Mouse (Mus musculus) naive thymus-derived CD4-positive, alpha-beta T cell, adult 2 months (primary cell): Measurements from ENCODE around the gene Ptprt.

ENCODE experiments used
- DNase-seq: peaks from one replicate; pipeline ENCODE4 v3.0.0-alpha.2; 2011; ENCODE audit warnings: low read depth

The Ptprt gene

GRCm38 (mm10) chr2:161527192-161527591 lies 1133.8 kb downstream of the Ptprt start:
- DNase-seq, result no peak

DNA sequence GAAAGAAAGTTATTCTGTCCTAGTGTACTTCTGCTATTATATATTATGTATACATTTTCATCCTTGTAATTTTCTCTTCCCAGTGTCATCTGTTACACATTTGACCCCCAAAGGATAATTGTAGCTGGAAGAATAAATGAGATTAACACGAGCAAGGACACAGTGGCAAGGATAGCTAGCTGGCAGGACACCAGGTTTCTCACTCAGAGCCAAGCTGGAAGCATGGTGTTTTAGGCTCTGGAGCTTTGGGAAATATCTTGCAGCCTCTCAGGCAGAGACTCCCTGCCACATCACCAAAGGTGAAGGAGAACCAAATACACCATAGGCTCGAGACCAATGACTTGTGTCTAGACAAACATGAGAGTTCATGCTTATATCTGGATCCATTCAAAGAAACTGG lies 1141.3 kb downstream of the Ptprt start:
- DNase-seq, result no peak

- no peak for DNase-seq
These were observed 1144.0 kb downstream of the Ptprt start for GRCm38 (mm10) chr2:161516921-161517320.

GRCm38 (mm10) chr2:161513256-161513655 lies 1147.7 kb downstream of the Ptprt start:
- no peak for DNase-seq

DNA sequence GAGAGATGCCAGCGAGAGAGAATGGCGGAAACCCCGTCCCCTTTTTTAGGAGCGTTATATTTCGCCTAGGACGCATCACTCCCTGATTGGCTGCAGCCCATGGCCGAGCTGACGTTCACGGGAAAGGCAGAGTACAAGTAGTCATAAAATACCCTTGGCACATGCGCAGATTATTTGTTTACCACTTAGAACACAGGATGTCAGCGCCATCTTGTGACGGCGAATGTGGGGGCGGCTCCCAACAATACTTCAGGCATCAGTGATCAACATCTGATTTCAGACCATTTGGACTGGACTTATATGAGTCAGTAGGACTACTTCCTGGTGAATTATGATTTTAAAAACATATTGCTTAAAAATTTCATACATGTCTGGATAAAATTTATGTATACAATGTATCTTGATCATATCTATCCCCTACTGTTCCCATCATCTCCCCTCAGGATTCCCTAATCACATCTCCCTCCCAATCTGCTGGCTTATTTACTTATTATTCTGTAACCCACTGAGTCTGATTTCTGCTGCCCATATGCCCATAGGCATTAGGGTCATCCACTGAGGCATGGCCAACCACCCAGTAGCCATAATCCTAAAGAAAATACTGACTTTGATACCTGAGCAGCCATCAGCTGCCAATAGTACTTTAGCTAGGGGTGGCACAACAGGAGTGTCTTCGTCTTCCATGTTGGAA lies 1148.9 kb downstream of the Ptprt start:
- DNase-seq, result peak; percentile 77

DNA sequence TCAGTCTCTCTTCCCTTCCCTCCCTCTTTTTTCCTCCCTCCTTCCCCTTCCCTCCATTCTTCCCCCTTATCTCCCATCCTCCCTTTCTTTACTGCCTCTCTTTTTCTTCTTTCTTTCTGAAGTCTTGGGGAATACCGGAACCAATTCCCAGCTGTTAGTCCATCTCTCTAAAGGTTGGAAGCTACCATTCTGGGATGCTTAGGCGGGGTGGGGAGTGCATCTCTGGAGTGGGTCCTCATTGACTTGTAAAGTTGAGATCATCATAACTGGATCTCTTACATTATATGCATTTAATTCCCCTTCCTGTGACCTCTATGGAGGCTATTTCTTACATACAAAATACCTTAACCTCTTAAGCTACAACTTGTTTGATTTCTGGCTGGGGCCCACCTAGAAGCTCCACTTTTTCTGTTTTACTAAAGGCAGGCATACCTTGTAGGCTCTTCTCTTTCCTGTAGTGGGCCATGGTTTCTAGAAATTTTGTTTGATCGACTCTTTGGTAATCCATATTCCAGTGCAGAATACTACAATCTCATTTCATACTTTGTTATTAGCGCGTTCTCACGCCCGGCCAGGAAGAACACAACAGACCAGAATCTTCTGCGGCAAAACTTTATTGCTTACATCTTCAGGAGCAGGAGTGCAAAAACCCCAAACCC lies 1149.7 kb downstream of the Ptprt start:
- peak; percentile 40 for DNase-seq

DNA sequence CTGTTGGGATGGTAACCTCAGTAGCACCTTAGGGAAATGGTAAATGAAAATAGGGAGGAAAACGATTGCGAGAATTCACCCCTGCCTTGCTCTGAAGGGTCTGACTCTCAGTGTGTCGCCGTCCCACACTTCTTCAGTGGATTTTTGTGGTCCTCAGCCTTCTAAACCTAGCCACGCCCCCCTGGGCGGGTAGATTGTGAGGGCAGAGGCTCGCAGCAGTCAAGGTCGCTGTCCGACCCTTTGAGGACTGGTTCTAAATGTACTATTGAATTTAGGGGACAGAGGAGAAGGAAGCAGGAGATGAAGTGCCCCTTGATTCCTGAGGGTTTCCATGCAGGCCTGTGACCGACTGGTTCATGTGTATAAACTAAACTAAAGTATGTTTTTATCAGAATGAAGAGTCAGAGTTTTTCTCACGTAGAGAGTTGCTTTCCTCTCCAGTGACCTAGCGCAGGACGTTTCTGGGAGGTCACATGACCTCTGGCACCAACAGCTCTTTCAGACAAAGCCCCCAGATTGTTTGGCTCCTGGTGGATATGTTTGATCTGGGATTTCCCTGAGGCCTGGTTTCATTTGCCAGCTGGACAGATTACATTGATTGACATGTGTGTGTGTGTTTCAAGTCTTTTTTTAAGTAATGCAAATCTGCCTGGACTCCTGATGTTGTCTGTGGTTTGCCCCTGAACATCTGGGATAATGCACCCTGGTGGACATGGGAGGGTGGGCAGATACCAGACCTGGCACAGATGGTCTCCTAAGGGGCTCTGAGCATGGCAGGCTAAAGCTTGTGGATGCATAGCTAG lies 1161.6 kb downstream of the Ptprt start:
- DNase-seq, result no peak

DNA sequence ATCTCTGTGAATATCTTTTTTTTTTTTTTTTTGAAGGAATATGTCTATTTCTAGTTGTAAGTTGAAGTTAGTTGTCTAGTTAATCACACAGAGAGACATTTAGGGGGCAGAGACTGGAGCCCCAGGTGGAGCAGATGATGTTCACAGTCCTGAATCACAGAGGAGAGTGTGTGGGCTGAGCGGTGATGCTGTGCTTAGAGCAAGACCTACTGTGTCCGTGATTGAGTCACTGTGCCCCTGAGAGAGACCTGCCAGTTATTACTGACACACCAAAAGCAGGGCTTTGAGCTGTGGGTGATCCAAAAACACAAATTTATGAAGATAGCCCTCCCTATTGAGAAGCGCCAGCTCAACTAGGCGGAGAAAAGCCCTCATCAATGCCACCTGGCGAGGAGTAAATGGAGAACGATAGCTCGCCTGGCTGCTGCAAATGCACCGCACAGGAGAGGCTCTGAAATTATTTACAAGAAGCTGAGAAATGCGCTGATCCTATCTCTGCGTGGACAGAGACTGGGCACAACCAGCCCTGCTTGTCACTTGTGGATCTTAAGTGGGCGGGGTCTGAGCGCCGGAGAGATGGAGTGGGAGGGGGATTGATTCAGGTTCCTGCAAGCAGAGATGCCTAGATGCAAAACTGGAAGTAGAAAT lies 1162.4 kb downstream of the Ptprt start:
- DNase-seq, result no peak

- no peak for DNase-seq
These were observed 1179.2 kb downstream of the Ptprt start for GRCm38 (mm10) chr2:161481741-161482140.

DNA sequence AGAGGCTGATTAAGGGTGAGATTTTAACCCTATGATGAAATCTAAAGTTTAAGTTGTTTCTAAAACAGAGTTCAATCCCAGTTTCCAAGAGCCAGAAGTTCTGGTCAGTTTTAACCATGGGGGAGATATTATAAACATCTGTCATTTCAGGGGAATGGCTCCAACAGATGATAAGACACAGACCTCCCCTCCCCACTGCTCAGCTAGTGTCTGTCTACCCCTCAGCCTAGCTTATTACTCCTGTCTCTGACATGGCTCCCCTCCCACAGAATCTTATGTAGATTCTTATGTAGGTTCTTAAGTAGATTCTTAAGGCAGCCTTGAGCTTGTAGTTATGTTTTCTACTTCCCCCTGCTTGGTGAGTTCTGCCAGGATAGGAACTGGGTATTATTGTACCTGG lies 1180.5 kb downstream of the Ptprt start:
- no peak for DNase-seq
